Mouse (Mus musculus): Measurements from ENCODE around the gene Spo11. TPM values are rescaled to one million over a fixed set of nuclear protein-coding genes. Genes with fewer than 3 reads are reported as not detected.
A peak's percentile ranks its signal among the peaks of the same experiment; 100 is the strongest.

Spo11 gene
- total and polyA plus RNA-seq, 3 experiments: not detected

- no peak for DNase-seq
These were observed 56.0 kb downstream of the Spo11 start for GRCm38 (mm10) chr2:173033531-173033930.

- peak; percentile 39 for DNase-seq
These were observed 57.5 kb downstream of the Spo11 start for GRCm38 (mm10) chr2:173034998-173035397.

GRCm38 (mm10) chr2:173035653-173036052, 58.2 kb downstream of the Spo11 start:
- no peak for DNase-seq

- no peak for DNase-seq
These were observed 58.6 kb downstream of the Spo11 start for GRCm38 (mm10) chr2:173036055-173036454.

- DNase-seq: no peak
These were observed 59.1 kb downstream of the Spo11 start for GRCm38 (mm10) chr2:173036611-173037010.

GRCm38 (mm10) chr2:173037347-173037746, 59.8 kb downstream of the Spo11 start:
- no peak for DNase-seq

- DNase-seq: peak; percentile 63
These were observed 60.5 kb downstream of the Spo11 start for GRCm38 (mm10) chr2:173037827-173038607.

GRCm38 (mm10) chr2:173039041-173039440, 61.5 kb downstream of the Spo11 start:
- DNase-seq: no peak

GRCm38 (mm10) chr2:173040803-173041202, 63.3 kb downstream of the Spo11 start:
- no peak for DNase-seq

GRCm38 (mm10) chr2:173041242-173041641, 63.7 kb downstream of the Spo11 start:
- DNase-seq: no peak

GRCm38 (mm10) chr2:173041893-173042292, 64.4 kb downstream of the Spo11 start:
- no peak for DNase-seq

GRCm38 (mm10) chr2:173042504-173043162, 65.1 kb downstream of the Spo11 start:
- no peak for DNase-seq

Other genes with a start within 250 kb of the Spo11 start
- 10 to 100 TPM; 28.9 to 75.7 TPM for gene Bmp7, start 37.4 kb upstream of the Spo11 start, total RNA-seq (2021)
- gene Bmp7, start 37.4 kb upstream of the Spo11 start, polyA plus RNA-seq (2012; rRNA removed): 90.8 and 96.8 TPM in 2 replicates
- gene Rae1, start 22.4 kb downstream of the Spo11 start, total RNA-seq (2021): 10 to 100 TPM; 61.7 to 68.7 TPM
- gene Rae1, start 22.4 kb downstream of the Spo11 start, polyA plus RNA-seq (2012; rRNA removed): 93.9 and 123 TPM in 2 replicates
- 10 to 100 TPM; 18.4 to 27.2 TPM for gene Rbm38, start 42.8 kb downstream of the Spo11 start, total RNA-seq (2021)
- 160 and 174 TPM in 2 replicates for gene Rbm38, start 42.8 kb downstream of the Spo11 start, polyA plus RNA-seq (2012; rRNA removed)
- gene Ctcfl, start 141.8 kb downstream of the Spo11 start, total RNA-seq (2021): under 1 TPM; 0.10 to 0.12 TPM
- not detected in 2 replicates for gene Ctcfl, start 141.8 kb downstream of the Spo11 start, polyA plus RNA-seq (2012; rRNA removed)
- gene Pck1, start 175.3 kb downstream of the Spo11 start, total RNA-seq (2021): 1,000 to 10,000 TPM in 1 of 2 experiments, 100 to 1,000 TPM in 1; 919 to 1,359 TPM
- 84.6 and 134 TPM in 2 replicates for gene Pck1, start 175.3 kb downstream of the Spo11 start, polyA plus RNA-seq (2012; rRNA removed)
- gene Zbp1, start 241.2 kb downstream of the Spo11 start, total RNA-seq (2021): 1 to 10 TPM; 2.7 to 9.0 TPM
- 3.3 and 3.8 TPM in 2 replicates for gene Zbp1, start 241.2 kb downstream of the Spo11 start, polyA plus RNA-seq (2012; rRNA removed)